Mouse (Mus musculus) activated CD4-positive, CD25-positive, alpha-beta regulatory T cell, adult 4 months (primary cell): ENCODE measurements around the gene Ubxn11. TPM values are rescaled to one million over a fixed set of nuclear protein-coding genes. Genes with fewer than 3 reads are reported as not detected.
A peak's percentile ranks its signal among the peaks of the same experiment; 100 is the strongest.

Experiments used
- ATAC-seq: one replicate; pipeline ENCODE4 v1.8.0; 2017
- polyA plus RNA-seq, 2 experiments: library from polyadenylated mRNA; unstranded; fragments of 100-300 nt; shearing (Covaris generic); gene quantifications; one replicate each; pipeline ENCODE4 v1.2.1; 2017

Ubxn11 gene
- polyA plus RNA-seq, 2 experiments from 2014 or later: 33.7 to 34.2 TPM

DNA sequence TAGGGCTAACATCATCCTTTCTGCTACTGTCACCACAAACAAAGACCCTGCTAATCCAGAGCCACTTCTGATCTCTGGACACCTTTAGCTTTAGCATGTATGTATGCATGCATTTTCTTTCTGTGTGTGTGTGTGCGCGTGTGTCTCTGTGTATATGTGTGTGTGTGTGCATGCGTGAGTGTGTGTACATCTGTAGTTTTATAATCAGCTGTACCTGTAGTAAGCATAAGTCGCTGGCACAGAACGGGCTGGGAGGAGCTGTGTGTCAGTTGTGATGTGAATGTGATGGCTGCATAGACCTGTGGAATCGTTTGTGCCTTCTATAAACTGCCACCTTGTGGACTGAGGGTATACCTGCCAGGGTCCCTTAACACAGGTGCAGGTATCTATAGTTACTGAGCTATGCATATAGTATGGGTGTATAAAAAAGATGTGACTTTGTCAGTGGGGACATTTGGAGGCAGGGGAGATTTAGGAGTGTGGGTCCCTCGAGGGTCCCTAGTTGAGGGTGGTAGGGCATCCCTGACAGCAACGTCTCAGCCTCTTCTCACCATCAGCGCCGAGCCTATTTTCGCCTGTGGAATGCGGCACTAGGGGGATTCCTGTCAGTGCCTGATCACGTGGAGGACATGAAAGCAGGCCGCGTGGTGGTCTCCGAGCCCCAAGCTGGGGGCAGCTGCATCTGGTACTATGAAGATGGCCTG, 11.7 kb upstream of the Ubxn11 start:
- no peak for ATAC-seq

DNA sequence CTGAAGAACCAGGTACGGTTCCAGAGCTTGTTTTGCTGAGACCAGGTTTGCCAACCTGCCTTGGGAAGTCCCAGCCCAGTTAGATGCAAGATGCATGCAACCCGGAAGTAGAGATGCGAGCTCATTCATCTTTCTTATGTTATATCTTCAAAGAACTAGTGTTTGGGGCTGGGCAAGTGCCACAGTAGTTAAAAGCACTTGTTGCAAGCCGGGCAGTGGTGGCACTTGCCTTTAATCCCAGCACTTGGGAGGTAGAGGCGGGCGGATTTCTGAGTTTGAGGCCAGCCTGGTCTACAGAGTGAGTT, 11.2 kb upstream of the Ubxn11 start:
- no peak for ATAC-seq

DNA sequence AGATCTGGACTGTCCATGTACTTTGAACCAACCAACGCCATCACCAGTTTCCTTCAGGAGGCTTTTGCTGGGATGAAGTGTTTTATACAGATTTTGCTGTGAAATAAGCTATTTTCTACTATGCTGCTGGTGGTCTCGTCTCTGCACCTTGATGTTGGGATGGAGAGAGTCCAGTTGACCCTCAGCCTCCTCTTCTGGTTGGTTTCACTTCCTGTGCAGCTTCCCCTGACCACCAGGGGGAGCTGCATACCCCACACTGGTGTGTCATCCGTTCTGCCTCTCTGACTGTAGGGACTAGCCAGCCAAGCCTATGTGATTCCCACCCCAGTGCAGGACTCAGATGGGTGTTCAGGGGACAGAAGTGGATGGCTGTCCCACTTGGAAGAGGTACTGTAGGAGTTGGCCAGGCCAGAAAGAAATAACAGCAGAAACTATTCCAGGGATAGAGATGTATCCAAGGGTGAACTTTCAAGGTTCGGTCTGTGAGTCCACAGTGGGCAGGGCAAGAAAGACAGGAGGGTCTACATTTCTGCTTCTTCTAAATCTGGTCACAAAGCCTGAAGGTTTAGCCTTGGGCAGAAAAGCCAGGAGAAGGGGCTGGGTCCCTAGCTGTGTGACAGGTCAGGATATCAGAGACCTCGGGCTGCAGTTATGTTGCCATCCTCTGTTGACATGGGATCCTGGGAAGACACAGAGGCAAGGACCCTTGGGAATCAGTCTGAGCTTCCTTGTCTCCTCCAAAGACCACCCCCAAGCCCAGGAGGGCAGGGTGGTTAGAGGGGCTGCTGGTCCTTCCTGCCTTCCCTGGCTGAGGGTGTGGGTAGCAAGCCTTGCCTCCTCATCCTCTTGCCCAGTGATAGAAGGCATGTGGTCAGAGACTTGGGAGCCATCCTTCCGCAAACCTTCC, 9.7 kb upstream of the Ubxn11 start:
- no peak for ATAC-seq

- ATAC-seq: no peak
Observed at GRCm38 (mm10) chr4:134094004-134094564, 8.3 kb upstream of the Ubxn11 start.

DNA sequence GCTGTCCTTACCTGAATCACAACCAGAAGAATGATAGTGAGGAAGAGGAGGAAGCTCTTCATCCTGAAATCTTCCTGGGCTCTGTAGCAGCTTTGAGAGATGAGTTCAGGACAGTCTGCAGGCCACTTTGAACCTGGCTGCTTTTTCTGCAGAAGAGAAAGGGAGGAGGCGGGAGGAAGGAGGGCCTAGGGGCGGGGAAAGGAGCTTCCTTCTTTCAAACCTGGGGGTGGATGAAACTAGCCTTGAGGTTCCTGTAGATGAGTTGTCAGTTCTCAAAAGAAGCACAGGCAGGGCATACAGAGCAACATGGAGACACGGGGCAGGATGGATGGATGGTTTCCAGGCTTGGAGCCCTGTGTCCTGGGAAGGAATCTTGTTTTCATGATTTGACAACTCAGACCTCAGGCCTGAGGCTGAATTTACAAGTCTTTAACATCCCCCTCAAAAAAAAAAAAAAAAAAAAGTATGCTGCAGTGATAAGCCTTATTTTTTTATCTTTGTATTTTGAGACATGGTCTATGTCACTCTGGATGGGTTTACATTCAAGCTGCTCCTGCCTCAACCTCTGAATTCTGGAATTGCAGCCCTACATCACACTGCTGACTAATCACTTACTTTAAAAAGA, 7.3 kb upstream of the Ubxn11 start, which contains the start of gene Cd52:
Gene Cd52, minus strand, starts transcription at position 160 of the 625 bp plus-strand sequence.
- ATAC-seq: peak; percentile 47

DNA sequence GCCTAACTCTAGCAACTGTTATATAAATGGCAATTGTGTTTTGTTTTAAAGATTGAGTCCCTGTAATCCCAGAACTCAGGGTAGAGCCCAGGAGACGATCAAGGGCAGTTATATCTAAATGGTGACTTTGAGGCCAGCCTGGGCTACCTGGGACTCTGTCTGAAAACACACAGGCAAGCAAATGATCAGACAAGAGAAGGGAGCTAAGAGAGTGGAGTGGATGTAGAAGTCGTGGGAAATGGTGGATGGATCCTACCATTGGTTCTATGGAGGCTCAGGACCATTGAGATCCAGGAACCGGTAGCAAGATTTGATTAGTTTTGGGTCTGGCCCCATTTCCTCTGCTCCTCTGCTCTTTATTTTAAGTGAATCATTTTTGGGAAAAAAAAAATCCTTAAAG, 6.2 kb upstream of the Ubxn11 start:
- ATAC-seq: no peak

- peak; percentile 62 for ATAC-seq
Observed at GRCm38 (mm10) chr4:134097015-134097608, 5.3 kb upstream of the Ubxn11 start.

GRCm38 (mm10) chr4:134098628-134099027, 3.7 kb upstream of the Ubxn11 start:
- peak; percentile 64 for ATAC-seq

- ATAC-seq: no peak
Observed at GRCm38 (mm10) chr4:134100245-134100644, 2.1 kb upstream of the Ubxn11 start.

- ATAC-seq: no peak
Observed at GRCm38 (mm10) chr4:134102742-134103119, 361 bp downstream of the Ubxn11 start.

DNA sequence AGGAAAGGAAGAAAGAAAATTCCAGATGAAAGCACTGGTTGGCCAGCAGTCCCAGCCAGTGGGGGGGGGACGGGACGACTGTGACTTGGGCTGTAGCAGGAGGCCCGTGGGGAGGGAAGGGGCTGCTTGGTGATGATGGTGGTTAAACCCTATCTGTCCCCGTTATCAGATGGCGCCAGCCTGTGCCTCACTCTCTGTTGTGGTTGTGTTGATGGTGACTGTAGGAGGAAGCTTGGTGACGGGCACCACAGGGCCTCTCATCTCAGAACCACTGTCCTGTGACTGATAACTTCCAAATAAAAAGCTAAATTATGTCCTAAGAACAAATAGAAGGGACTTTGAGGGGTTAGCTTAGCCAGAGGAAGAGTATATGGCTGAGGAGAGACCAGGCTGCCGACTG, 3.7 kb downstream of the Ubxn11 start:
- peak; percentile 60 for ATAC-seq

GRCm38 (mm10) chr4:134107730-134108129, 5.4 kb downstream of the Ubxn11 start:
- no peak for ATAC-seq

DNA sequence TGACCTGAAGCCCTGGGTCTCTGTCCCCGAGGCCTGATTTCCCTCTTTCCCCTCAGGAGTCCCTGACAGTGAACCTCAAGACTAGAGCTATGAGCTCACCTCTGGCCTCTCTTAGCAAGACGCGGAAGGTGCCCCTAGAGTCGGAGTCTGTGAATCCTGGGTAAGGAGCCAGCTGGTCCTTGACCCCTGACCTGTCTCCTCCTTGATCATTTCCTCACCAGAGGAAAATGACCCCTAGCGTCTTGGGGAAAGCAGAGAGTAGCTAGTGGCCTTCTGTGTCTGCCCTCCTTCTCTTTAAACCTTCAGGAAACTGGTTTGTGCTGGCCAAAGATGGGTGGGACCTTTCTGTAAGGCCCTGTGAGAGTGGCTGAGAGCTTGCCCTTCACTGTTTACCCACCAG, 5.8 kb downstream of the Ubxn11 start:
- ATAC-seq: no peak

GRCm38 (mm10) chr4:134110653-134111052, 8.3 kb downstream of the Ubxn11 start:
- no peak for ATAC-seq

- ATAC-seq: no peak
Observed at GRCm38 (mm10) chr4:134112403-134112802, 10.0 kb downstream of the Ubxn11 start.

GRCm38 (mm10) chr4:134113356-134113994, 11.1 kb downstream of the Ubxn11 start:
- ATAC-seq: no peak

DNA sequence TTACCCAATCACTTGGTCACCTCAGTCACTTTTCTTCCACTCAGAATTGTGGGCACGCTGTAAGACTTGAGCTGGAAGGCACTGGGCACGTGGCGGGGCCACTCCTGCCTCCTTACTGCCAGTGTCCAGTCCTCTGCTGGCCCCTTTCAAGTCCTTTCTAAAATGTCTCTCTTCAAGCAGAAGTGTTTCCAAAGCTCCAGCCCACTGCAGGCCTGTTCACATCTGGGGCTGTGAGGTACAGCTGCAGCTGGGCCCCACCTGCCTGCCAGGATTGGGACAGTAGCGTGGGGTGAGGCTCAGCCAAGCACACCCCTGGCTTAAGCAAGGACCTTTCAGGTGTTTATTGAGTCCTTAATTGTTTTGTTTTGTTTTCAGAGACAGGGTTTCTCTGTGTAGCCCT, 11.7 kb downstream of the Ubxn11 start:
- ATAC-seq: no peak

- no peak for ATAC-seq
Observed at GRCm38 (mm10) chr4:134115215-134116144, 13.1 kb downstream of the Ubxn11 start.

DNA sequence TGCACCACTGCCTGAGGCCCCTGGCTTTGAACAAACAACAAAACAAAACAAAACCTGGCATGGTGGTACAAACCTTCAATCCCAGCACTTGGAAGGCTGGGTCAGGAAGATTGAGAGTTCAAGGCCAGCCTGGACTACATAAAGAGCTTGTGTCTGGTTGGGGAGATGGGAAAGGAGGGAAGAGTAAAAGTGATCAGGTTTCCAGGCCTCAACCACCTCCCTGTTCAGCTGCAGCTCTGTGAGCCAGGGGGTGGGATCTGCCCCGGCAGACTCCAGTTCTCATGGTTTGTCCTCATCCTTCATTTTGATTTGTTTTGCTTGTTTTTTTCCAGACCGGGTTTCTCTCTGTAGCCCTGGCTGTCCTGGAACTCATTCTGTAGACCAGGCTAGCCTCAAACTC, 14.1 kb downstream of the Ubxn11 start:
- ATAC-seq: no peak

- ATAC-seq: peak; percentile 57
Observed at GRCm38 (mm10) chr4:134117012-134117411, 14.6 kb downstream of the Ubxn11 start.
